Mouse (Mus musculus) forebrain, postnatal 0 days (tissue): ENCODE measurements around the gene Hmgcl. TPM values are rescaled to one million over a fixed set of nuclear protein-coding genes. Genes with fewer than 3 reads are reported as not detected.

Source experiments
- ATAC-seq: fragments of 200-750 bp; cut with Nextera tagmentation; 2 replicates; pipeline ENCODE4 v1.8.0; 2017; ENCODE audit warnings: mild to moderate bottlenecking, moderate library complexity
- DNase-seq: peaks from one replicate; pipeline ENCODE4 v3.0.0-alpha.2; 2015
- H3K27ac ChIP-seq: fragments of 300-500 bp; sonication (generic); 2 replicates; pipeline ENCODE4 v1.5.1; 2014; ENCODE audit warnings: low read depth, mild to moderate bottlenecking, antibody characterized with exemption, low read length, moderate library complexity, mixed read lengths
- H3K27me3 ChIP-seq: fragments of 300-500 bp; sonication (generic); 2 replicates; pipeline ENCODE4 v1.6.1; 2014; ENCODE audit warnings: mild to moderate bottlenecking, low read length, mixed read lengths; ENCODE audit not compliant: insufficient read depth
- H3K36me3 ChIP-seq: fragments of 300-500 bp; sonication (generic); 2 replicates; pipeline ENCODE4 v1.6.1; 2014; ENCODE audit warnings: mild to moderate bottlenecking, moderate library complexity; ENCODE audit not compliant: insufficient read depth
- H3K4me1 ChIP-seq: fragments of 300-500 bp; sonication (generic); 2 replicates; pipeline ENCODE4 v1.6.1; 2014; ENCODE audit warnings: antibody characterized with exemption; ENCODE audit not compliant: insufficient read depth
- H3K4me2 ChIP-seq: fragments of 300-500 bp; sonication (generic); 2 replicates; pipeline ENCODE4 v1.6.1; 2014; ENCODE audit warnings: low read depth, mild to moderate bottlenecking, moderate library complexity
- H3K4me3 ChIP-seq: fragments of 300-500 bp; sonication (generic); 2 replicates; pipeline ENCODE4 v1.5.1; 2014; ENCODE audit warnings: low read depth, low read length, mixed read lengths
- H3K9ac ChIP-seq: fragments of 300-500 bp; sonication (generic); 2 replicates; pipeline ENCODE4 v1.6.1; 2014; ENCODE audit warnings: mild to moderate bottlenecking
- H3K9me3 ChIP-seq: fragments of 300-500 bp; sonication (generic); 2 replicates; pipeline ENCODE4 v1.6.1; 2016; ENCODE audit warnings: low read length
- CTCF ChIP-seq: sonication (generic); IDR thresholded peaks from 2 replicates; pipeline ENCODE4 v1.5.1; 2016; ENCODE audit warnings: antibody characterized with exemption, control low read depth, low read depth
- WGBS: fragments of 180-500 bp; shearing (Covaris S2); extraction: QIAGEN DNeasy Blood & Tissue Kit; methylation state at CpG from one replicate; pipeline ENCODE4 v1.1.7; 2014; 5-methylcytosine and 5-hydroxymethylcytosine counted together
- polyA plus RNA-seq: library from polyadenylated mRNA; unstranded; fragments of >200 nt; fragmentation: Nextera tagmentation; extraction: Ambion mirVana; gene quantifications from 2 replicates; pipeline ENCODE4 v1.2.1, GENCODE M21; 2015
- total RNA-seq: library from RNA; depleted of rRNA; stranded (reverse); fragments of >200 nt; gene quantifications from 2 replicates; pipeline ENCODE4 v1.2.3, GENCODE M21; 2014

Gene Hmgcl
- total and polyA plus RNA-seq, 2 experiments from 2014 or later, result 42.9 to 58.3 TPM

DNA sequence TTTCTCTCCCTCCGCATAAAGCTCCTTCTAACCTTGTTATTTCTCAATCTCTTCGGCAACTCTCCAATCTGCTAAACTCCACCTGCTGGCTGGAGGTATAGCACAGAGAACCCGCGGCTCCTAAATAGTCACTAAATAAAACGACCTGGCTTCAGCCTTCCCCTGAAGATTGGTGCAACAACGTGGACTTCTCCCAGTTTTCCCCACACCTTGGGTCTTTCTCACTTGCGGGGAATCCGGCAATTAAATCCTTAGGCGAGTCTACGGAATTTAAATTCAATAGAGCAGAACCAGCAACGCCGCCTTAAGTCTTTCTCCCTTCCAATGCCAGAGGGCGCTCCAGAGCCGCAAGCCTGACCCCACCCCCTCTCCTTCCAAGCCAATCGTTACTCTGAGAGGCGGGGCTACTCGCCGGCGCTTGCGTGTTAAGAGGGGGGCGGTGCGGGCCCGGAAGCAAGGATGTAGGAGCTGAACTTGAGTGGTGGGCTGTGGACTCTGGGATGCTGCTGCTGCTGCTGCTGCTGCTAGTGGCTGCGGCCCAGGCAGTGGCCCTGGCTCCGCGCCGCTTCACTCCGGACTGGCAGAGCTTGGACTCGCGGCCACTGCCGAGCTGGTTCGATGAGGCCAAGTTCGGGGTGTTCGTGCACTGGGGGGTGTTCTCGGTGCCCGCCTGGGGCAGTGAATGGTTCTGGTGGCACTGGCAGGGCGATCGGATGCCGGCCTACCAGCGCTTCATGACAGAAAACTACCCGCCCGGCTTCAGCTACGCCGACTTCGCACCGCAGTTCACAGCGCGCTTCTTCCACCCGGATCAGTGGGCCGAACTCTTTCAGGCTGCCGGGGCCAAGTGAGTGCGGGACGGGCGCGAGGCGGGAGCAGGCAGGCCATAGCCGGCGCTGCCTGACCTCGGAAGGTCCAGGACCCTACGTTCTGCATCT lies 25.7 kb upstream of the Hmgcl start, which contains the start of gene Fuca1:
TSS of gene Fuca1 (plus strand) at position 432 of the 938 bp plus-strand sequence.
- no peaks in the 10 kb centered on the region for H3K9me3 ChIP-seq
- peak within 1 kb of the TSS; percentile 91 for H3K4me2 ChIP-seq
- 2% methylated on average over 60 of the region's 60 CpGs for WGBS

GRCm38 (mm10) chr4:135921257-135922120 lies 24.8 kb upstream of the Hmgcl start:
- peak overlapping the region; percentile 61 for H3K9ac ChIP-seq

More for the DNA sequence above, 25.7 kb upstream of the Hmgcl start, which contains the start of gene Fuca1:
- Histone ChIP-seq H3K36me3 (no peaks in the 10 kb centered on the region), H3K27me3 (no peaks in the 10 kb centered on the region), H3K4me3 (peak within 1 kb of the TSS; percentile 71), H3K4me1 (peaks cover 7% of the 10 kb centered on the region; the same call in 1 of the 2 replicates), H3K9ac (peak within 1 kb of the TSS; percentile 61), H3K27ac (peak within 1 kb of the TSS; percentile 74)
- DNase-seq (peak; percentile 98), ATAC-seq (peak; percentile 100)
- peak; percentile 83 for TF ChIP-seq CTCF

GRCm38 (mm10) chr4:135922190-135922589 lies 24.1 kb upstream of the Hmgcl start:
- DNase-seq, result no peak
- no peaks in the 10 kb centered on the region for H3K27me3 ChIP-seq
- H3K4me3 ChIP-seq, result no peak overlapping the region
- TF ChIP-seq CTCF, result no peak
- no peak overlapping the region for H3K9ac ChIP-seq
- H3K4me2 ChIP-seq, result peak overlapping the region; percentile 91; the same call in 1 of the 2 replicates
- no peaks in the 10 kb centered on the region for H3K9me3 ChIP-seq
- no peak overlapping the region for H3K27ac ChIP-seq
- H3K36me3 ChIP-seq, result no peaks in the 10 kb centered on the region; the same call in 1 of the 2 replicates
- H3K4me1 ChIP-seq, result peaks cover 7% of the 10 kb centered on the region; the same call in 1 of the 2 replicates
- no peak for ATAC-seq
- WGBS, result 92% methylated on average over 1 of the region's 1 CpGs

More at GRCm38 (mm10) chr4:135921257-135922120, 24.8 kb upstream of the Hmgcl start:
- peaks cover 7% of the 10 kb centered on the region; the same call in 1 of the 2 replicates for H3K4me1 ChIP-seq
- no peaks in the 10 kb centered on the region; the same call in 1 of the 2 replicates for H3K36me3 ChIP-seq
- no peak for TF ChIP-seq CTCF
- H3K9me3 ChIP-seq, result no peaks in the 10 kb centered on the region
- 8% methylated on average over 26 of the region's 26 CpGs for WGBS
- no peak overlapping the region for H3K27ac ChIP-seq
- DNase-seq (peak; percentile 21), ATAC-seq (no peak)
- H3K27me3 ChIP-seq, result no peaks in the 10 kb centered on the region
- peak overlapping the region; percentile 71 for H3K4me3 ChIP-seq
- H3K4me2 ChIP-seq, result peak overlapping the region; percentile 91

DNA sequence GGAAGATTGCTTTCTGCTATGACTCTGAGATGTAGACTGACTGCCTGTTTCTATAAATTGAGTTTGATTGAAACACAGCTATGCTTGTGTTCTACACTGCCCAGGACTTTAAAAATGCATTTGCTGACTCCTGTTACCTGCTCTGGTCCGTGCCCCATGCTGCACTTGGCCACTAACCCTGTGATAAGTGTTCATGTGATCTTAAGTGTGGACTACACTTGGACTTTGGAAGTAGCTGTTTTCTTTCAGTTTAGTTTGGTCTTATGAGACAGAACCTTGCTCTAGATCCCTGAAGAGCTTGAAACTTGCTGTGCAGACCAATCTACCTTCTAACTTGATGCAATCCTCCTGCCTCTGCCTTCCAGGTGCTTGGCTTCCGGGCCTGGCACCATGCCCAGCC lies 21.8 kb upstream of the Hmgcl start:
- H3K4me3 ChIP-seq, result no peak overlapping the region
- TF ChIP-seq CTCF, result no peak

DNA sequence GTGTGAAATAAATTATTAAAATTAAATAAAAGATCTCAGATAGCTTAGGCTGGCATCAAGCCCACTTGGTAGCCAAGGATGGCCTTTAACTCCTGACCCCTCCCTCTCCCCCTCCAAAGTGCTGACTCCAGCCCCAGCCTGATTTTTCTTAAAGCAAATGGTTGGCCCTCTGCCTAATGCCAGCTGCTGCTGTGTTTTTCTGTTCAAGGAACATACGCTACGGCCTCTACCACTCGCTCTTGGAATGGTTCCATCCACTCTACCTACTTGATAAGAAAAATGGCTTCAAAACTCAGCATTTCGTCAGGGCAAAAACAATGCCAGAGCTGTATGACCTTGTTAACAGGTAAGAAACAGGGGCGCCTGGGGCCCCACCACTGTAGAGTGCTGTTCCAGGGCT lies 20.9 kb upstream of the Hmgcl start:
- no peaks in the 10 kb centered on the region for H3K9me3 ChIP-seq
- no peaks in the 10 kb centered on the region for H3K27me3 ChIP-seq
- peaks cover 3% of the 10 kb centered on the region for H3K36me3 ChIP-seq
- DNase-seq (no peak), ATAC-seq (no peak)
- WGBS, result 78% methylated on average over 5 of the region's 5 CpGs
- H3K4me2 ChIP-seq, result no peak overlapping the region
- H3K9ac ChIP-seq, result no peak overlapping the region
- no peak for TF ChIP-seq CTCF
- peaks cover 7% of the 10 kb centered on the region; the same call in 1 of the 2 replicates for H3K4me1 ChIP-seq
- H3K27ac ChIP-seq, result no peak overlapping the region
- H3K4me3 ChIP-seq, result no peak overlapping the region

More for the DNA sequence above, 21.8 kb upstream of the Hmgcl start:
- Histone ChIP-seq H3K27ac (no peak overlapping the region), H3K27me3 (no peaks in the 10 kb centered on the region), H3K4me1 (peaks cover 7% of the 10 kb centered on the region; the same call in 1 of the 2 replicates), H3K4me2 (no peak overlapping the region), H3K36me3 (no peaks in the 10 kb centered on the region; the same call in 1 of the 2 replicates), H3K9ac (no peak overlapping the region), H3K9me3 (no peaks in the 10 kb centered on the region)
- 89% methylated on average over 2 of the region's 2 CpGs for WGBS
- no peak for ATAC-seq
- DNase-seq, result no peak

- H3K36me3 ChIP-seq, result peaks cover 5% of the 10 kb centered on the region
- H3K4me2 ChIP-seq, result no peak overlapping the region
- no peaks in the 10 kb centered on the region for H3K27me3 ChIP-seq
- H3K4me1 ChIP-seq, result peaks cover 6% of the 10 kb centered on the region; the same call in 1 of the 2 replicates
- ATAC-seq (no peak), DNase-seq (no peak)
- no peaks in the 10 kb centered on the region for H3K9me3 ChIP-seq
- 91% methylated on average over 10 of the region's 10 CpGs for WGBS
- no peak overlapping the region for H3K4me3 ChIP-seq
- H3K27ac ChIP-seq, result no peak overlapping the region
- H3K9ac ChIP-seq, result no peak overlapping the region
- TF ChIP-seq CTCF, result no peak
These were observed 19.9 kb upstream of the Hmgcl start for GRCm38 (mm10) chr4:135926195-135926808.
